Mouse (Mus musculus) gastrocnemius, adult 18-20 months (tissue): ENCODE results near the gene Dapk2. TPM values are rescaled to one million over a fixed set of nuclear protein-coding genes. Genes with fewer than 3 reads are reported as not detected.

Experiments
- DNase-seq: peaks from one replicate; pipeline ENCODE4 v3.0.0; 2021; ENCODE audit warnings: low spot score
- long read RNA-seq, 2 experiments: library from polyadenylated mRNA; stranded (forward); transcript quantifications; one replicate each; pipeline ENCODE4 v2.0.0; 2021
- total RNA-seq, 2 experiments: library from RNA; stranded (reverse); gene quantifications; 2 replicates each; pipeline ENCODE4 v1.2.3; 2021

Gene Dapk2
- 10 to 100 TPM; 36.8 to 37.2 TPM for total RNA-seq
- long read RNA-seq, experiment 1, partial matches to known transcripts: 0 of 30 reads
- long read RNA-seq, experiment 1, other reads (novel, unspliced or antisense): 25 of 30 reads
- long read RNA-seq, experiment 2, transcript Dapk2-203 (3 exons, 568 nt): major isoform, 8 of 47 reads
- long read RNA-seq, experiment 2, transcript Dapk2-201 (12 exons, 1,772 nt): minor isoform, 6 of 47 reads
- long read RNA-seq, experiment 2, partial matches to known transcripts: 1 of 47 reads
- long read RNA-seq, experiment 2, other reads (novel, unspliced or antisense): 32 of 47 reads

DNA sequence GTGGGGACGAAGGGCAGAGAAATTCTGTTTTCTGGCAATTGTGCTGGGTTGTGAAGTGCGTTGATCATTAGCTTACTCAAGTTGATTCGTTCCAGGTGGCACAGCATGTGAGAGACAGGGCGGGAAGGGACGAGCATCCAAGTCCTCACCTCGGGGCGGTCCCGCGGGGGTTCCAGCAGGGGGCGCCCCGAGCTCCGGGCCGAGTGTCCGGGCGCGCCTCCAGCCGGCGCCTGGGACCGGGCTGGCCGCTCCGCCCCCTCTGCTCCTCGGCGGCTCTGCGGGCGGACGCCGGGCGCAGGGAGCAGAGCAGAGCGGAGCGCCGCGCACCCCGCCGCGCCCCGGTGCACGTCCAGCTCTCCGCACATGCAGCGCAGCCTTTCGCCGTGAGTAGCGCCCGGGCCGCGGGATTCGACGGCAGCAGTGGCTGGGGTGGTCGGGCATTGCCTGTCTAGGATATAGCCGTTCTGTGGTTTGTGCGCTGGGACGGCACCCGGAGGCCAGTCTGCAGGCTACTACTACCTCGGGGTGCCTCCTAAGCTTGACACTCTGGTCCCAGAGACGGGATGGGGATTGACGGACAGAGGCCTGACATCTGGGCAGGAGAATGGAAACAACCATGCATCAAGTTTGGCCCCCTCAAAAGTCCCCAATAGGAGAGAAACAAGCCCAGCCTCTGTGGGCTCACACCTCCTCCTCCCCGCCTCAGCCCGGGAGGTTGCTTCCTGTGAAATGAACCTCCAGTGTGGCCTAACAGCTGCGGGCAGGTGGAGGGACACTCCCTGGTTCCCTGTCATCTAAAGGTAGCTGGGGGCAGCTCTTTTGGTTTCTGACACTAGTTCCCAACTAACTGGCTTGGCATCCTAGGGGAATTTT, at the start of gene Dapk2:
Gene Dapk2, plus strand, starts transcription at position 266 of the 873 bp plus-strand sequence.
- DNase-seq: peak; percentile 87

DNA sequence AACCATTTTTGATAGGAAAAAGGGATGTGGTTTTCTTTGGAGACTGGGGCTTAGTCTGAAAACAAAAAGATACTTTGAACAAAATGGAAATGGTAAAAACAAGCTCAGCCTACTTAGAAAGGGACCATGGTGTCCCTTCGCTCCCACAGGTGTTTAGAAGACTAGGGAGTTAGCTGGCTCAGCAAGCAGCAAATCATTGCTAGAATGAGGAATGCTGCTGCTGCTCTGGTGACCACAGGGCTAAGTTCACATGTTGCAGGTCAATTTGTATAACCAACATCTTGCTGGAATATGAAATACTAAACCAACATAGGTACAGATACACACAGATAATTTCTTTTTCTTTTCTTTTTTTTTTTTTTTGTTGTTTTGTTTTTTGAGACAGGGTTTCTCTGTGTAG, 48.4 kb upstream of the Dapk2 start:
- DNase-seq: no peak

DNA sequence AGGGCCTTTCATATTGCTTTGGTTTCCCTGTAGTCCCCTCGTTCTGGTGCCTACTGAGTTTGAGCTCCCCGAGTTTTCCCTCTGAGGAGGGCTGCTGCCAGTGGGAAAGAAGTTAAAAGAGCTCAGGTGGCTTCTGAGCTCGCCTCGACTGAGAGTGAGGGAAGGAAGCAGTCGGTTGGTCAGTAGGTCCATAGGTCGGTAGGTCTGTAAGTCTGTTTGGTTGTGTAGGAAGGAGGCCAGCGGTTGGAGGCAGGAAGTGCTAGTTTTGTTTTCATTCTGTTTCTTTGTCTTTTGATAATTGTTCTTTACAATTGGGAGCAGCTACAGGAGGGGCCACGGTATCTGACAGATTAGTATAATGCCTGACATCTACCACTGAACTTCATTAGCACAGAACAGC, 47.9 kb upstream of the Dapk2 start:
- DNase-seq: no peak

DNA sequence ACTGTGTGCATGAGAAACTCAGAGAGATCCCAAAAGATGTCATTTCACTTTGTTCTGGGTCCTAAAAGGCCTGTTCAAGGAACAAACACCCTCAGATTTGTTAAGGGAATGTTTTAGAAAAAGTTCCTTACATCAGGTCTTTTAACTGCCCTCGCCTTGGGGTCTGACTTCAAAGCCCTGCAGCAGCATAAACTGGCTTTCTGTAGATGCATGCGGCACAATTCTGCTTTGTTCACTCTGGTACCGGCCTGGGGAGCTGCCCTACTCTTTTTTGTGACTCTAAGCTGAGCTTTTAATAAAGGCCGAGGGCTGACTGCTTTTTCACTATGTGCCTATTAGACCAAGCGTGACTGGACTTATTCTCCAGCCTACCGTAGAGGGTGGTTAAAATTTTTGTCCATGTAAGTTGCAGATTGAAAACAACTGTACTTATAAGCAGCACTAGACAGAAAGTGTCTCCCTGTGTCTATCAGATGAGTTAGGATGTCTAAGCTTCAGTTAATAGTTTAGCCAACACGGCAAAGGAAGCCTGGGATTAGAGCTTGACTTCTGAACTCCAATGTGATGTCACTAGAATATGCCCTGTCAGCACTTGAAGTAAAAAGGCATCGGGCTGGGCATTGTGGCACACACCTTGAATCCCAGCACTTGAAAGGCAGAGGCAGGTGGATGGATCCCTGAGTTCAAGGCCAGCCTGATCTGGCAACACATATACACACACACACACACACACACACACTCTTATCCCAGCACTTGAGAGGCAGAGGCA, 47.2 kb upstream of the Dapk2 start:
- no peak for DNase-seq

DNA sequence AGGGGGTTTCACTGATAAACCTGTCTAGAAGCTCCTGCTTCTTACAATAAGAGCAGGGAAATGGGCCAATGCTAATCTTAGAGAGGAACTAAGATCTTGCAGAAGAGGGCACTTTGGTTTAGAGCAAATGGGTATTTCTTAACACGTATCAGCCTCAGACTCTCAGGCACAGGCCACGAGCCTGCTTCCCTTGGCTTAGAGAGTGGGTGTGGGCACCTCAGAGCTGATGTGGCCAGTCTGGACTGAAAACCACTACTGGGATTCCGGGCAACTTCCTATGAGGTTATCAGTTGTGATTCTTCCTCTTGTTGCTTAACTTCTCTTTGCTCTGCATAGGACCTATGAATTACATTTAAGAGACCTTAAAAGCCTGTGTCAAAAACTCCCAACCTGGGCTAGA, 43.7 kb upstream of the Dapk2 start:
- no peak for DNase-seq

DNA sequence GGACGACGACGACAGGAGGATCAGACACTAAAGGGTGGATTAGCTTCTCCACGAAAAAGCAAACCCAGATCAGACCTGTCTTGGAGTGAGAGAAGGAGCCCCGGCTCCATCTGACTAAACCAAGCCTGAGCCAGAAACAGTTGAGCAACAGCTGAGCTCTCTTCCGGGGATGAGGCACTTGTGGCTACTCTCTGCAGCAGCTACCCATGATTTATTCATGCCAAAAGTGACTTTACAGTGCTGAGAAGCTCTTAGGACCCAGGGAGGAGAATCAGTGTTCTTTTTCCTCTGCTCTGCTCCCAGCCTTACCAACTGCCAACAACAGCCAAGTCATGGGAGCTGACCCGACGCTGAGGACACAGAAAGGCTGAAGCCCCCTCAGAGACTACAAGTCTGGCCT, 41.1 kb upstream of the Dapk2 start:
- DNase-seq: peak; percentile 47

DNA sequence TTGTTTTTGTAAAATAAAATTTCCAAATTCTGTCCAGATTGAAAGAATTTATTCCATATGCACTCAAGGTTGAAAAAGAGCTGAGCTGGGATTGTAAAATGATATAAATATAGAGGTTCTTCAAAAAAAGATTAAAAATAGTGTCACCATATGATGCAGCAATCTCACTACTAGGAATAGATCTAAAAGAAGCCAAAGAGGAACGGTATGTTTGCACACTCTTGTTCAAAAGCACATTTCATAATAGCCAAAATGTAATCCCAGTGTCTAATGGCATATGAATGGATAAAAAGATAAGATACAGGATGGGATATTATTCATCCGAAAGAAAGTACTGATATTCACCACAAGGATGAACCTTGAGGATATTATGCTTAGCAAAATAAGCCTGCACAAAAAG, 38.5 kb upstream of the Dapk2 start:
- no peak for DNase-seq

DNA sequence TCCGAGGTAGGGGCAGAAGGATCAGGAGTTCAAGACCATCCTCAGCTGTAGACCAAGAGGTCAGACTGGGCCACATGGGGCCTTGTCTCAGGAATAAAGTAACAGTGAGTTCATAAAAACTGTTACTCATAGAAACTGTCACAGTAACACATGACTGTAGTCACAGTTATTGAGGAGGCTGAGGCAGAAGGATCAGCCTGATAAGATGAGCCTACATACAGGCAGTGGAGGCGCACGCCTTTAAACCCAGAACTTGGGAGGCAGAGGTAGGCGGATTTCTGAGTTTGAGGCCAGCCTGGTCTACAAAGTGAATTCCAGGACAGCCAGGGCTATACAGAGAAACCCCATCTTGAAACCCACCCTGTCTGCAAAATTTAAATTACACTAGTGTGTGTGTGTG, 37.9 kb upstream of the Dapk2 start:
- DNase-seq: no peak

DNA sequence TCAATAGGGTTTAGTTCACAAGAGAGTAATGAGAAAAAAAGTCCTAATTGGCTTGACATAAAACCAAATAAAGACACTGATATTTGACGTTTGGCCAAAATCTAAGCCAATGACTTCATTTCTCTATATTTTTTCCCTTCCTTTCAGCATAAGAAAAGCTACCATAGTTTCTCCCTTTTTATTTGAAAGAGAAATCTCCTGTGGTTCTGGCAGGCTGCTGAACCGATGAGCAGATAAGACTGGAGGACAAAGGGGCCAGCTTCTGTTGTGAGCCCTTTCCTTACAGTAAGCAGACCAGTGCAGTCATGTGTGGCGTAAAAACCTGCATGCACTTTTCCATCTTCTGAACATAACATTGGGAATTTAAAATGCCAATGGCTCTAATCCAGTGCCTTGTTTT, 37.1 kb upstream of the Dapk2 start:
- DNase-seq: no peak

DNA sequence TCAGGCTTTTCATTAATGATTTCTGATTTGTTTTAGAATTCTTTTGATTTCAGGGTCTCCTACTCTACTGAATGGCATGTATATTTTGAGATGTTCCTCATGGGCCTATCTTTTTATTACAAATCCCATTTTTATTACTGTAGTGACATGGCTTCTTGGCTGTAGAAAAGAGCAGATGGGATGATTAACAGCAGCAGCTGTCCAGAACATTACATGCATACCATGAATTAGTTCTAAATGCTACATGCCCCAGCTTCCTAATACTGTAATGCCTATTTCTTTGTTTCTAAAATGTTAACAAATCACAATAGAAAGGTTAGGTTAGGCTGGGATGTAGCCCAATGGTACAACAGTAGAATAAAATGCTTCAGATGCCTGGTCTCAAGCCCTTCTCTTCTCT, 36.6 kb upstream of the Dapk2 start:
- DNase-seq: no peak

DNA sequence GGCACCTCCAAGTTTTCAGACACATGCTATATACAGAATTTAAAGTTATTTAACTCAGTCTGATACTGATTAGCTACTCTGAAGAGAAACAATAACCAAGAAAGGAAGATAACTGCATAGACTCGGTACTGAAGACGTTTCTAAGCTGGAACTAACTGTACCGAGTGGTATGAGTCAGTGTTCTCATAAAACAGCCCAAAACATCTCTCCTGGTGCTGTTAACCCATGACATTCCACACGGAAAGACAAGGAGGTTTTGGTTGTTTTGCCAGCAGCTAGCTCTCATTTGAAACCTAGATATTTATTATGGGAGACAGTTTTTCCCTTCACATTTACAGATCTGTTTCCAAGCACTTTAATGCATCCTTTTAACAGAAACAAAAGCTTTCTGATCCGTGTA, 34.4 kb upstream of the Dapk2 start:
- DNase-seq: no peak

DNA sequence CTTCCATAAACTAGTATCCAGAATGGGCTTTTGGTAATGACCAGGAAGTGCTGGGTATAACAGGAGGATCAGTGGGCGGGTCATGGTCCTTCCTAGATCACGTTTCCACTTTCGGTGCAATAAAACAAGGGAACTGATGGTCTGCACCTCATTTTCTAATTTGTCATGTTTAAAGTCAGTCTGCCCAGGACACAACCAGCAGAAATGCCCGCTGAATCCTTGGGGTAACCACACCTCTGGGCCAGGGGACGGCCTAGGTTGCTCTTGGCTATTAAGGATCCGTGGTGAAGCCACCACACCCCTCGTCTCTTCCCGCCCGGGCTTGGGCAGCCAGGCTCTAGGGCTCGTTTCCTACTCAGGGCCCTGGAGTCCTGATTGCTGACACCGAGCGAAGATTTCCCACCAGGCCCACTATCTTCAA, 33.9 kb upstream of the Dapk2 start:
- no peak for DNase-seq

DNA sequence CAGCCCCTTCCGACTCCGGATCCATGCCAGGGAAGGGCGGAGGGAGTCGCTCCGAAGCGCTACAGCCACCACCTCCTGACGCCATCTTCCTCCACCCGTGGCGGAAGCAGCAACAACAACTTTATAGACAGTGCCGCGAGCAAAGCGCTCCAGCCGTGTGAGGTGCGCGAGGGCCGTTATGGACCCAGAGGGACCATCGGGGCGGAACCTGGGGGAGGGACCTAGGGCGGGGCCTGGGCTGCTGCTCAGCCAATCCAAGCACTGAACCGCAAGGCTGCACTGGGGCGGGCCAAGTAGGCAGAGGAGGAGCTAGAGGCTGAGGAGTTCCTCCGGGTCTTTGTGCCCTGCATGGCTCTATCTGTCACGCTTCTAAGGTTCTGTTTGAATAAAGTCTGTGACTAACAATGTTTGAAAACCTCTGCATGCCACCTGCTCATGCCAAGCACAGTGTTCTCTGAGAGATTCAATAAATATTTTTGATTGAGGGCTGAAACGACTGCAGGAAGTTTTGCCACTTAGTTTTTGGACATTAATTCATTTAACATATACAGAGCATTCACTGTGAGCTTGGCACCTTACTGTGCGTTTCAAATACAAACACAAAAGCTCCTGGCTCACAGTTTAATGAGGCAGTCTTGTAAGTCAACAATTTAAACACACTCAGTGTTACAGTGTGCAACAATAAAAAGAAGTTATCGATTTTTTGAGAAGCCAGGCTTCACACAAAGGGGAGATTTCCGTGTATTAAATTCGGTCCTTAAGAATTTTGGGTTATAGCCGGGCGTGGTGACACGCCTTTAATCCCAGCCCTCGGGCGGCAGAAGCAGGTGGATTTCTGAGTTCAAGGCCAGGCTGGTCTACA, 33.1 kb upstream of the Dapk2 start:
- peak; percentile 98 for DNase-seq

DNA sequence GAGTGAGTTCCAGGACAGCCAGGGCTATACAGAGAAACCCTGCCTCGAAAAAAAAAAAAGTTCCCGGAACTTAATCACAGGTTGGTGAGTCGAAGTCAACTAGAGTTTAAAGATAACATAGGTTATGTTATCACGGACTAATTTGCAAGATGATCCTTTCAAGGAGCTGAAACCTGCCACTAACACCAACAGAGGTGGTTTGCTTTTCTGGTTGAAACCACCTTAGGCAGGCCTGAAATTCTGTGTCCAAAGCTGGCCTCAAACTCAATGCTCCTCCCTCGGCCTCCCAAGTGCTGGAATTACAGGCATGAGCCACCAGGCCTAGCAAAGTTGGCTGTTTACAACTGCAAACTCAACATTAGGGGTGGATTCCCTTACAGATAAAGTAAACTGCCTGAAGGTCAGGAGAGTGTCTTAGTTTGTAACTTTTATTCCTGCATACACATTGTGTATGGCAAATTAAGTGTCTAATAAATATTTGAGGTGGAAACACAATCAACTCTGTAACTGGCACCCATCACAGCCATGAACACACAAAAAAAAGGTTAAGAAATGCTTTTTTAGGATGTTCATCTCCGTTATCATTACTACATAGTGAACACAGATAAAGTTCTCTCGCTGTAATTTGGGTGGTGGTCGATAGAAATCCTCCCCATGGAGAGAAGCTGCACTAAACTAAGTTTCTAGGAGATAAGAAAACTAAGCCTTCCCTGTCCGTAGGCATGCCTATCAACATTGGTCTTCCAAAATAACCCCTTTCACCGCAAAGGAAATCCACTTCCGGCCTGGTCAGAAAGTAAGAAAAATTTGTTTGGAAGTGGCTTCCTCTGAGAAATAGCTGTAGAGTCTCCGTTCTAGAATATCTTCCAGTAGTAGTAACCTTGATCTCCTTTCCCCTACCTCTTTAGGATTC, 32.2 kb upstream of the Dapk2 start:
- DNase-seq: no peak

DNA sequence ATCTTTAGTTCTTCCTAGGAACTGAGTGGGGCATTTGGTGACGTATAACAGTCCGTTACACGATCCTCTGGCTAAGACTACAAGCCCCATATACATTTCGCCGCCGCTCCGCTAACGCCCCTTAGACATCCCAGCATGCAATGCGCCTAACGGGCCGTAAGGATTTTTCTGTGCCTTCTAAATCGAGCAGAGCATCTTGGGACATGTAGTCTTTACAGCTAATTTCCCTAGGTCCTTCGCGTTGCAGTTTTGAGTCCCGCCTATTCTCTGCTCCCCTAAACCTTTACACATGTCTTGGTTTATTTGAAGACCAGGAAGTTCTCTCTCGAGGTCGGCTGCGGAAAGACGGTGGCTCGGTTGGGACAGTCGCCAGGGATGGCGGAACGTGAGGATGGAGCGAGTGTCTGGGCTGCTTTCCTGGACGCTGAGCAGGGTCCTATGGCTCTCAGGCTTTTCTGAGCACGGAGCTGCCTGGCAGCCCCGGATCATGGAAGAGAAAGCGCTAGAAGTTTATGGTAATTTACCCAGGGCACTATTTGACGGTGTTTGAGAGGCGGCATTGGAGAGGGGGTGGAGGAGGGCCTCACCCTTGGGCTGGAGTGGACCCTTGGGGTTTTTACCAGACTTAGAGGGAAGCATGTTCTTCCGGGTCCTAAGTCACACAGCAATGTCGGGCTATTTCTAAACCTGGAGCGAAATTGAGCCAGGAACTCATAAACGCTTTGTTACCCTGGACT, 31.4 kb upstream of the Dapk2 start, which contains the start of the genes Snx1 and Ciao2a:
Gene Snx1, minus strand, starts transcription at position 132 of the 737 bp plus-strand sequence.
Gene Ciao2a, plus strand, starts transcription at position 156 of the 737 bp plus-strand sequence.
- DNase-seq: peak; percentile 96

DNA sequence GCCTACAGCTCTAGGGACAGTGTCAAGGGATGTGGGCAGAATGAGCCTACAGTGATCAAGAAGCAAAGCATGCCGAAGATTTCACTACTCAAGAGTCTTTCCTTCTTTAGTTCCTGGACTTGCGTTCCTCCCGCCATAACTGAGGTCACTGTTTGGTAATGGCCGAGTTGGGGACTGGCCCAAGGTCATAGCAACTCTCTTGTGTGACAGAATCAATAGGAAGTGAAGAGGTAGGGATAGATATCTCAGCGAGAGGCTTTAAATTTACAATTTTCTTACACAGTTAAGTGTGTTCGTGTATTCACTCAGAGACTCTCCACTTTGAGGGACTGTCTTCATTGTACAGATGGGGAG, 30.9 kb upstream of the Dapk2 start:
- DNase-seq: no peak

DNA sequence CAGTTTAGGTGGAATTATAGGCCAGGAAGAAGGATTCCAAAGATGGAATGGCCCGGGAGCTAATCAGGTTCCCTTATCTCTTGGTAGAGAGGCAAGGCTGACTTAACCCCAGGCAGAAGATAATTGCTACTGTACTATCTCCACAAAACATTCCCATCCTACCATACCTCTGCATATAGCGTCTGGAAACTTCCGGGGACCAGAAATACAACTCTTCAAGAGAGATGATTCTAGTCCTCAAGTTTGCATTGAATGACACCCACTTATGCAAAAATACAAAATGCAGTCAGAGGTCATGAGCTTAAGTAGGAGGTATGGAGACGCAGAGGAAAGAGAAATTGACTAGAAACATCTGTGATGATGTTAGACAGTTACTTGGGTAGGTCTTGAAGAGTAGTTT, 30.1 kb upstream of the Dapk2 start:
- no peak for DNase-seq

DNA sequence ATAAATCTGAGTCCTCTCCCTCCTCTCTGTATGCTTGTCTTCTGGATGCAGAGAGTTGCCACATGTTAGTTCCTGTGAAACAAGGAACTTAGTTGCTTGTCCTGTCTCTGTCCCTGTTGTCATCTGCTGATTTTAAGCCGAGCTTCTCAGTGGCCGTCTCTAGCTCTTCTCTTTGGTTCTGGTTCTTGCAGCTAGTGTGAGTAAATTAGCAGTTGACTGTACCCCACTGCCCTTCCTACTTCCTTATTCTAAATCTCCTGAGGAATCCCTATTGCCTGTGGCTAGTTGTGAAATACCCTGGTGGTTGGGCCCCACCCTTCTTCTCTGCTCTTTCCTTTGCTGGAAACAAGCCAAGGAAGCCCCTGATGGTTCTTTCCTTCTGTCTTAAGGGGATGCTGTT, 26.6 kb upstream of the Dapk2 start:
- DNase-seq: no peak

DNA sequence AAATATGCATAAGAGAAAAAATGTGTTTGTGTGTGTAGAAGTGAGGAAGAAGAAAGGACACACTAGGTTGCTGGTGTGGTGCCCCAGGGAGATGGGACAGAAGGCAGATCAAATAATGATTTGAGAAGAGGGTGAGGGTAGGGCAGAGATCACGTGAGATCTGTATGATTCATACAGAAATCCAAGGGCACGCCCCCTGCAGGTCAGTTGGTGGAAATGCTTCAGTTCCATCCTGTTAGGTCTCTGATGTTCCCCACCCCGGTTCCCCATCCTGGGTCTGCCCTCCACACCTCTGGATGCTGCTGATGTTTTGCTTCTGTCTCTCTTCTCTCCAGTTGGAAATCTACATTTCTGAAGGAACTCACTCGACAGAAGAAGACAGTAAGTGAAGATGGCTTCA, 22.1 kb upstream of the Dapk2 start:
- no peak for DNase-seq
